Mouse (Mus musculus) kidney, embryonic 14.5 days (tissue): ENCODE measurements at regions not wholly inside any gene's neighbourhood (a gene's known extent, or its start where the extent isn't known, plus 50 kb on each side); places are given as distances from the start of the nearest gene placed in this dataset.

ENCODE experiments used
- ATAC-seq: fragments of 200-750 bp; cut with Nextera tagmentation; 2 replicates; pipeline ENCODE4 v1.8.0; 2017; ENCODE audit warnings: moderate number of reproducible peaks, mild to moderate bottlenecking, moderate TSS enrichment, moderate library complexity; ENCODE audit not compliant: low FRiP score, low TSS enrichment
- H3K27ac ChIP-seq: fragments of 300-500 bp; sonication (generic); 2 replicates; pipeline ENCODE4 v1.5.1; 2014; ENCODE audit warnings: low read depth, mild to moderate bottlenecking, low read length, moderate library complexity, mixed read lengths
- H3K27me3 ChIP-seq: fragments of 300-500 bp; sonication (generic); 2 replicates; pipeline ENCODE4 v1.6.1; 2014; ENCODE audit warnings: mild to moderate bottlenecking, low read length; ENCODE audit not compliant: control insufficient read depth, insufficient read depth
- H3K36me3 ChIP-seq: fragments of 300-500 bp; sonication (generic); 2 replicates; pipeline ENCODE4 v1.6.1; 2014; ENCODE audit warnings: low read length, mixed read lengths; ENCODE audit not compliant: control insufficient read depth, insufficient read depth
- H3K4me1 ChIP-seq: fragments of 300-500 bp; sonication (generic); 2 replicates; pipeline ENCODE4 v1.6.1; 2014; ENCODE audit warnings: low read length, mixed read lengths; ENCODE audit not compliant: control insufficient read depth, insufficient read depth
- H3K4me2 ChIP-seq: fragments of 300-500 bp; sonication (generic); replicated peaks from 2 replicates; pipeline ENCODE4 v1.6.1; 2014; ENCODE audit warnings: low read depth, mild to moderate bottlenecking, low read length
- H3K4me3 ChIP-seq: fragments of 300-500 bp; sonication (generic); 2 replicates; pipeline ENCODE4 v1.5.1; 2014; ENCODE audit warnings: mild to moderate bottlenecking, low read length
- H3K9ac ChIP-seq: fragments of 300-500 bp; sonication (generic); 2 replicates; pipeline ENCODE4 v1.6.1; 2014; ENCODE audit warnings: low read depth, mild to moderate bottlenecking, low read length, moderate library complexity
- H3K9me3 ChIP-seq: fragments of 300-500 bp; sonication (generic); 2 replicates; pipeline ENCODE4 v1.6.1; 2016; ENCODE audit warnings: low read length; ENCODE audit not compliant: control insufficient read depth
- WGBS: fragments of 180-500 bp; shearing (Covaris S2); extraction: QIAGEN DNeasy Blood & Tissue Kit; methylation state at CpG from one replicate; pipeline ENCODE4 v1.1.7; 2014; 5-methylcytosine and 5-hydroxymethylcytosine counted together

- Histone ChIP-seq H3K4me2 (no peak overlapping the region), H3K36me3 (no peaks in the 10 kb centered on the region), H3K4me1 (no peaks in the 10 kb centered on the region), H3K9ac (no peak overlapping the region), H3K4me3 (no peak overlapping the region), H3K27ac (no peak overlapping the region), H3K27me3 (no peaks in the 10 kb centered on the region), H3K9me3 (no peaks in the 10 kb centered on the region)
- ATAC-seq: no peak
These were observed 2914.2 kb upstream of the Gm6569 start for GRCm38 (mm10) chr15:70920138-70920537.

- Histone ChIP-seq H3K4me1 (no peaks in the 10 kb centered on the region), H3K4me3 (no peak overlapping the region), H3K27me3 (no peaks in the 10 kb centered on the region), H3K36me3 (no peaks in the 10 kb centered on the region), H3K9me3 (no peaks in the 10 kb centered on the region), H3K4me2 (no peak overlapping the region), H3K27ac (no peak overlapping the region), H3K9ac (no peak overlapping the region)
- peak; percentile 68; the same call in 1 of the 2 replicates for ATAC-seq
- 43% methylated on average over 2 of the region's 2 CpGs for WGBS
These were observed 2913.5 kb upstream of the Gm6569 start for GRCm38 (mm10) chr15:70920862-70921261.
